ENCODE assay signal across 18 mouse cellular contexts in genomic region chr16:10642857-10643633, GRCm38 (mm10).
DNase-seq lines count a peak whose midpoint lies in the region; ATAC-seq and TF ChIP-seq lines count a peak whose summit lies in the region.
"Had no signal": no experiment of that assay in that cellular context is flagged by ENCODE, and none has a peak within 500 bp of the region (broad histone marks: within the 10 kb centered on the region; RNA-seq: fewer than 3 reads in every experiment).

No protein-coding gene starts in this region.

- 47% methylated on average over 4 of the region's 4 CpGs for WGBS in kidney, postnatal 0 days
- WGBS in stomach, embryonic 15.5 days = 45% methylated on average over 4 of the region's 4 CpGs

- no peak for TF ChIP-seq CTCF in kidney, postnatal 0 days (IDR thresholded peaks at IDR 0.05; ENCODE audit: low read depth)

- H3K4me2 ChIP-seq in kidney, postnatal 0 days (ENCODE audit: low read length) = no peak overlapping the region
- H3K4me2 ChIP-seq in stomach, embryonic 15.5 days = no peak overlapping the region
- H3K4me2 ChIP-seq: hindbrain, embryonic 12.5 days; liver, embryonic 15.5 days; midbrain, embryonic 12.5 days had no signal

- H3K9me3 ChIP-seq in kidney, postnatal 0 days (replicated peaks; ENCODE audit: low read length) = no peaks in the 10 kb centered on the region
- H3K9me3 ChIP-seq in stomach, embryonic 15.5 days = no peaks in the 10 kb centered on the region
- H3K9me3 ChIP-seq: heart, embryonic 10.5 days; hindbrain, embryonic 12.5 days; liver, embryonic 15.5 days; midbrain, embryonic 12.5 days had no signal

- no peak for ATAC-seq in kidney, postnatal 0 days (replicated peaks; ENCODE audit: low FRiP score, low read depth)
- no peak; the same call in 1 of the 2 replicates for ATAC-seq in stomach, embryonic 15.5 days (ENCODE audit: insufficient read depth, low FRiP score, low read depth)
- ATAC-seq: forebrain, embryonic 14.5 days had no signal

- no peak overlapping the region for H3K27ac ChIP-seq in kidney, postnatal 0 days
- H3K27ac ChIP-seq in stomach, embryonic 15.5 days = peak overlapping the region; percentile 16; the same call in 1 of the 2 replicates
- H3K27ac ChIP-seq: heart, embryonic 10.5 days; hindbrain, embryonic 12.5 days; liver, embryonic 15.5 days; midbrain, embryonic 12.5 days had no signal

- H3K36me3 ChIP-seq in kidney, postnatal 0 days (ENCODE audit: insufficient read depth, low read length) = 0 out of 2 replicates have a peak, but pooled peaks cover 2% of the 10 kb centered on the region
- no peaks in the 10 kb centered on the region for H3K36me3 ChIP-seq in stomach, embryonic 15.5 days
- H3K36me3 ChIP-seq: heart, embryonic 10.5 days; hindbrain, embryonic 12.5 days; liver, embryonic 15.5 days; midbrain, embryonic 12.5 days had no signal

- no peak overlapping the region for H3K9ac ChIP-seq in kidney, postnatal 0 days (ENCODE audit: low read depth, low read length)
- no peak overlapping the region for H3K9ac ChIP-seq in stomach, embryonic 15.5 days
- H3K9ac ChIP-seq: hindbrain, embryonic 12.5 days; liver, embryonic 15.5 days; midbrain, embryonic 12.5 days had no signal

- H3K4me1 ChIP-seq in kidney, postnatal 0 days (replicated peaks; ENCODE audit: insufficient read depth, low read length) = peaks cover 21% of the 10 kb centered on the region; the same call in 1 of the 2 replicates
- H3K4me1 ChIP-seq in stomach, embryonic 15.5 days = peaks cover 9% of the 10 kb centered on the region
- H3K4me1 ChIP-seq: hindbrain, embryonic 12.5 days; midbrain, embryonic 12.5 days had no signal

- no peaks in the 10 kb centered on the region for H3K27me3 ChIP-seq in kidney, postnatal 0 days (ENCODE audit: insufficient read depth, low read length)
- H3K27me3 ChIP-seq in stomach, embryonic 15.5 days (replicated peaks) = no peaks in the 10 kb centered on the region
- H3K27me3 ChIP-seq: hindbrain, embryonic 12.5 days; liver, embryonic 15.5 days; midbrain, embryonic 12.5 days had no signal

- H3K4me3 ChIP-seq in kidney, postnatal 0 days (replicated peaks; ENCODE audit: low read depth, low read length) = no peak overlapping the region
- no peak overlapping the region for H3K4me3 ChIP-seq in stomach, embryonic 15.5 days (replicated peaks)
- H3K4me3 ChIP-seq: heart, embryonic 10.5 days; hindbrain, embryonic 12.5 days; liver, embryonic 15.5 days; midbrain, embryonic 12.5 days; myocyte had no signal

- peak; percentile 32 for DNase-seq in kidney, postnatal 0 days (ENCODE audit: low spot score)
- no peak for DNase-seq in kidney, postnatal 14 days
- peak; percentile 18 for DNase-seq in c-Kit-positive CD71-negative TER-119-negative erythroid progenitor cells, embryonic 14.5 days (ENCODE audit: low read depth)
- peak; percentile 55 for DNase-seq in gastrocnemius, postnatal 25 days
- DNase-seq in spleen, postnatal 36 days (ENCODE audit: low spot score in 2 of 2) = no peak
- DNase-seq in thymus, postnatal 25 days = no peak
- DNase-seq: kidney, adult 18-20 months; left cerebral cortex, postnatal 4 days; lung, postnatal 36 days; retina, postnatal 1 day; spleen, adult 18-20 months had no signal

Comparison
In these comparisons a context has a peak if more than half of its experiments do, and no peak if none do; other contexts are left out.
1. DNase-seq: peak in kidney, postnatal 0 days (single experiment), c-Kit-positive CD71-negative TER-119-negative erythroid progenitor cells, embryonic 14.5 days (single experiment) and gastrocnemius, postnatal 25 days (single experiment); none in kidney, postnatal 14 days (single experiment), spleen, postnatal 36 days (0 of 2) and thymus, postnatal 25 days (single experiment).